Mouse (Mus musculus) liver, embryonic 14.5 days (tissue): Measurements from ENCODE around the gene Zfp786. TPM values are rescaled to one million over a fixed set of nuclear protein-coding genes. Genes with fewer than 3 reads are reported as not detected.
A peak's percentile ranks its signal among the peaks of the same experiment; 100 is the strongest.

Experiments
- ATAC-seq: fragments of 200-750 bp; cut with Nextera tagmentation; 2 replicates; pipeline ENCODE4 v1.8.0; 2017; ENCODE audit warnings: moderate number of reproducible peaks, mild to moderate bottlenecking, moderate library complexity; ENCODE audit not compliant: insufficient read depth
- DNase-seq, 3 experiments: peaks; one replicate each; pipeline ENCODE4 v3.0.0-alpha.2; 2012 to 2013; ENCODE audit warnings: low read depth in 3 of 3, low spot score in 3 of 3
- H3K27ac ChIP-seq: fragments of 300-500 bp; sonication (generic); 2 replicates; pipeline ENCODE4 v1.5.1; 2014; ENCODE audit warnings: moderate library complexity, mild to moderate bottlenecking, control low read depth, inconsistent platforms
- H3K27me3 ChIP-seq: fragments of 300-500 bp; sonication (generic); 2 replicates; pipeline ENCODE4 v1.6.1; 2014; ENCODE audit warnings: mild to moderate bottlenecking, low read length, moderate library complexity; ENCODE audit not compliant: control insufficient read depth, insufficient read depth
- H3K36me3 ChIP-seq: fragments of 300-500 bp; sonication (generic); replicated peaks from 2 replicates; pipeline ENCODE4 v1.6.1; 2014; ENCODE audit warnings: low read depth; ENCODE audit not compliant: control insufficient read depth, insufficient read depth
- H3K4me1 ChIP-seq, 2 experiments: fragments of 200-500 bp in 1 of 2; fragments of 300-500 bp in 1 of 2; sonication (generic) in 1 of 2; replicated peaks; 2 replicates each; pipeline ENCODE4 v1.6.1; 2012 to 2014; ENCODE audit warnings: antibody characterized with exemption in 1 of 2, inconsistent platforms in 1 of 2, low read length in 1 of 2; ENCODE audit not compliant: control insufficient read depth in 2 of 2, insufficient read depth in 2 of 2
- H3K4me2 ChIP-seq: fragments of 300-500 bp; sonication (generic); 2 replicates; pipeline ENCODE4 v1.6.1; 2014; ENCODE audit warnings: low read depth, mild to moderate bottlenecking, control low read depth, moderate library complexity
- H3K4me3 ChIP-seq, 2 experiments: fragments of 200-500 bp in 1 of 2; fragments of 300-500 bp in 1 of 2; sonication (generic) in 1 of 2; 2 replicates each; pipeline ENCODE4 v1.5.1; 2012 to 2014; ENCODE audit warnings: low read depth in 2 of 2, low read length in 2 of 2, mild to moderate bottlenecking in 2 of 2, control low read depth in 1 of 2, inconsistent platforms in 1 of 2, moderate library complexity in 1 of 2; ENCODE audit not compliant: insufficient read depth in 1 of 2
- H3K9ac ChIP-seq: fragments of 300-500 bp; sonication (generic); replicated peaks from 2 replicates; pipeline ENCODE4 v1.6.1; 2014; ENCODE audit warnings: mild to moderate bottlenecking, control low read depth, moderate library complexity
- H3K9me3 ChIP-seq: fragments of 300-500 bp; sonication (generic); 2 replicates; pipeline ENCODE4 v1.6.1; 2016; ENCODE audit warnings: low read length, mixed read lengths; ENCODE audit not compliant: control insufficient read depth
- CTCF ChIP-seq: IDR thresholded peaks from 2 replicates; pipeline ENCODE4 v1.5.1; 2016; ENCODE audit warnings: antibody characterized with exemption, low read depth, control low read depth
- EP300 ChIP-seq: IDR thresholded peaks from 2 replicates; pipeline ENCODE4 v1.6.1; 2016; ENCODE audit warnings: antibody characterized with exemption, low read depth
- WGBS: fragments of 180-500 bp; shearing (Covaris S2); extraction: QIAGEN DNeasy Blood & Tissue Kit; methylation state at CpG from one replicate; pipeline ENCODE4 v1.1.7; 2014; ENCODE audit not compliant: insufficient replicate concordance; 5-methylcytosine and 5-hydroxymethylcytosine counted together
- polyA plus RNA-seq, 2 experiments: library from polyadenylated mRNA; depleted of rRNA in 1 of 2; stranded (reverse) in 1 of 2; unstranded in 1 of 2; fragments of >200 nt; fragmentation: Nextera tagmentation in 1 of 2; extraction: Ambion mirVana in 1 of 2; gene quantifications; 2 replicates each; pipeline versions ENCODE4 v1.2.1 to v1.2.3; 2012 to 2014

Gene Zfp786
- polyA plus RNA-seq, 2 experiments = 0.17 to 0.39 TPM

GRCm38 (mm10) chr6:47837630-47838029 is 7.0 kb upstream of the Zfp786 start:
- Histone ChIP-seq H3K4me2 (peak overlapping the region; percentile 11; the same call in 1 of the 2 replicates), H3K9me3 (no peaks in the 10 kb centered on the region), H3K27me3 (no peaks in the 10 kb centered on the region), H3K9ac (no peak overlapping the region), H3K4me1 (peaks cover 17 to 18% of the 10 kb centered on the region in 2 experiments), H3K27ac (no peak overlapping the region), H3K36me3 (no peaks in the 10 kb centered on the region), H3K4me3 (no peak overlapping the region)
- TF ChIP-seq CTCF = no peak
- WGBS = 21% methylated on average over 2 of the region's 2 CpGs
- no peak for ATAC-seq
- no peak for DNase-seq

DNA sequence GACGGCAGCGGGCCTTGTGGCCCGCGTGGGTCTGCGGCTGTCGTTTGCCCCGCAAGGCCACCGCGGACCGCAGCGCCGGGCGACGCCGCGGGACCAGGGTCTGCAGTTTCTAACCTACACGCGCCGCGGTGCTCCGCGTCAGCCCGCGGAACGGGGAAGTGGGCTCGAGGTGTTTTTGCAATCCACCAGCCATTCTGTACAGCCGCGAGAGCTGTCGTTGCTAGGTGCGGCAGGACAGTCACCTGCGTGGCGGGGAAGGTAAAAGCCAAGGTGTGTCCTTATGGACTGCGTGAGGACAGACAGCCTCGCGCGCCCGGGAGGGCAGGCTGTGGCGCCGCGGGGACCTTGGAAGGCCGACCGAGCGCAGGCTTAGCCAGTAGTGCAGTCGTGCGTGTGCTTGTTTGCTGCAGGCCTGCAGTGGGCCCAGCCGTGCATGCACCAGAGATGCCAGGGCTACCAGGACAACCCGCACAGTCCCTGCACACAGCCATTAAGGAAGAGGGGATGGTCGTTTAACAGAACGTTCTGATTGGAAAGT is 5.4 kb upstream of the Zfp786 start:
- H3K4me3 ChIP-seq = peak overlapping the region; percentile 84 to 91
- H3K4me2 ChIP-seq = peak overlapping the region; percentile 91
- H3K9me3 ChIP-seq = no peaks in the 10 kb centered on the region
- H3K36me3 ChIP-seq = no peaks in the 10 kb centered on the region
- peak; percentile 68 for ATAC-seq
- peak; percentile 9; the same call in 1 of the 2 replicates for TF ChIP-seq CTCF
- TF ChIP-seq EP300 = no peak
- no peaks in the 10 kb centered on the region for H3K27me3 ChIP-seq
- DNase-seq = peak in 1 of 3 experiments; percentile 40
- under 1% methylated on average over 49 of the region's 49 CpGs for WGBS
- H3K27ac ChIP-seq = peak overlapping the region; percentile 53
- H3K9ac ChIP-seq = peak overlapping the region; percentile 88
- H3K4me1 ChIP-seq = peaks cover 12 to 13% of the 10 kb centered on the region in 2 experiments; a peak in 3 of 4 replicates

DNA sequence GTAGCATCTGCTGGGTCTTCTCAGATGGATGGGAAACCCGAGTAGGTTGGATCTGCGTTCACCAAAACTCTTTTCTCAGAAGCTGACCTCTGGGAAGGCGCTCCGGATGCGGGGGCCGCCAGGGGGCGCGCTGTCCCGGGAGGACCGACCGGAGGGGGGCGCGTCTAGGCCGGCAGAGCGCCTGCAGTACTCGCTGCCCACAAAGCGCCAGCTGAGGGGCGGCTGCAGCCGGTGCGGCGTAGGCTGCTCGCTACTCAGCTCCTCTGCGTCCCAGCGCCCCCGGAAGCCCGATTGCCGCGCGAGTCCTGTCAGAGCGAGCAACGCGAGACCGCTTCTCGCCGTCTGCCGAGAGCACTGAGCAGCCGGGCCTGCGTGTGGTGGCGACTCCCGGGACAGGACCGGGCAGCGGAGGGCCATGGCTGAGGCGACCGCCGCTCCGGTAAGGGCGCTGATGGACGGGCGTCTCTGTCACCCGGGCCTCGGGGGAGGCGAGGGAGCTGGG is 4.9 kb upstream of the Zfp786 start, which contains the start of gene Zfp398:
Gene Zfp398, plus strand, starts transcription at position 180 of the 502 bp plus-strand sequence.
- under 1% methylated on average over 52 of the region's 52 CpGs for WGBS
- TF ChIP-seq EP300 (0 out of 2 replicates have a peak, but pooled peaks have one; percentile 12), CTCF (peak; percentile 94)

GRCm38 (mm10) chr6:47832220-47832619 is 1.6 kb upstream of the Zfp786 start:
- H3K9me3 ChIP-seq = no peaks in the 10 kb centered on the region
- H3K9ac ChIP-seq = no peak overlapping the region
- H3K4me1 ChIP-seq = peaks cover 2 to 3% of the 10 kb centered on the region in 2 experiments; a peak in 1 of 4 replicates
- no peak for DNase-seq
- no peaks in the 10 kb centered on the region for H3K36me3 ChIP-seq
- no peak overlapping the region for H3K4me3 ChIP-seq
- WGBS = 79% methylated on average over 1 of the region's 1 CpGs
- no peak overlapping the region for H3K4me2 ChIP-seq
- TF ChIP-seq CTCF = no peak
- no peak for TF ChIP-seq EP300
- H3K27me3 ChIP-seq = no peaks in the 10 kb centered on the region
- H3K27ac ChIP-seq = no peak overlapping the region
- no peak for ATAC-seq

More for the DNA sequence above, 4.9 kb upstream of the Zfp786 start, which contains the start of gene Zfp398:
- Histone ChIP-seq H3K4me2 (peak within 1 kb of the TSS; percentile 91), H3K9ac (peak within 1 kb of the TSS; percentile 88), H3K4me1 (peaks cover 12 to 15% of the 10 kb centered on the region in 2 experiments; a peak in 3 of 4 replicates), H3K27me3 (no peaks in the 10 kb centered on the region), H3K27ac (peak within 1 kb of the TSS; percentile 53), H3K36me3 (no peaks in the 10 kb centered on the region), H3K4me3 (peak within 1 kb of the TSS; percentile 84 to 91), H3K9me3 (no peaks in the 10 kb centered on the region)
- peak; percentile 80 to 84 (median 80) for DNase-seq
- ATAC-seq = peak; percentile 92

GRCm38 (mm10) chr6:47828950-47829349 is 1.7 kb downstream of the Zfp786 start:
- Histone ChIP-seq H3K4me2 (0 out of 2 replicates have a peak overlapping the region, but pooled peaks have one; percentile 12), H3K27ac (no peak overlapping the region), H3K9me3 (no peaks in the 10 kb centered on the region), H3K27me3 (no peaks in the 10 kb centered on the region), H3K4me3 (no peak overlapping the region), H3K9ac (no peak overlapping the region), H3K4me1 (peaks cover 2 to 3% of the 10 kb centered on the region in 2 experiments; a peak in 1 of 4 replicates), H3K36me3 (no peaks in the 10 kb centered on the region)
- ATAC-seq (no peak), DNase-seq (peak in 1 of 3 experiments; percentile 43)
- 52% methylated on average over 1 of the region's 1 CpGs for WGBS
- TF ChIP-seq EP300 = no peak
- TF ChIP-seq CTCF = peak; percentile 52; the same call in 1 of the 2 replicates
